Mouse (Mus musculus) cortical plate, adult 2 months (tissue): Measurements from ENCODE around the gene Dync2h1.

Source experiments
- CTCF ChIP-seq: fragments of 200-500 bp; IDR thresholded peaks from 2 replicates; pipeline ENCODE4 v1.5.1; 2011; ENCODE audit warnings: mild to moderate bottlenecking, control low read depth, low read length; ENCODE audit not compliant: insufficient read depth; ENCODE audit errors: extremely low read depth
- POLR2A ChIP-seq: fragments of 200-500 bp; IDR thresholded peaks from 2 replicates; pipeline ENCODE4 v1.6.1; 2011; ENCODE audit warnings: mild to moderate bottlenecking, low read length, control low read depth; ENCODE audit not compliant: insufficient read depth; ENCODE audit errors: extremely low read depth

DNA sequence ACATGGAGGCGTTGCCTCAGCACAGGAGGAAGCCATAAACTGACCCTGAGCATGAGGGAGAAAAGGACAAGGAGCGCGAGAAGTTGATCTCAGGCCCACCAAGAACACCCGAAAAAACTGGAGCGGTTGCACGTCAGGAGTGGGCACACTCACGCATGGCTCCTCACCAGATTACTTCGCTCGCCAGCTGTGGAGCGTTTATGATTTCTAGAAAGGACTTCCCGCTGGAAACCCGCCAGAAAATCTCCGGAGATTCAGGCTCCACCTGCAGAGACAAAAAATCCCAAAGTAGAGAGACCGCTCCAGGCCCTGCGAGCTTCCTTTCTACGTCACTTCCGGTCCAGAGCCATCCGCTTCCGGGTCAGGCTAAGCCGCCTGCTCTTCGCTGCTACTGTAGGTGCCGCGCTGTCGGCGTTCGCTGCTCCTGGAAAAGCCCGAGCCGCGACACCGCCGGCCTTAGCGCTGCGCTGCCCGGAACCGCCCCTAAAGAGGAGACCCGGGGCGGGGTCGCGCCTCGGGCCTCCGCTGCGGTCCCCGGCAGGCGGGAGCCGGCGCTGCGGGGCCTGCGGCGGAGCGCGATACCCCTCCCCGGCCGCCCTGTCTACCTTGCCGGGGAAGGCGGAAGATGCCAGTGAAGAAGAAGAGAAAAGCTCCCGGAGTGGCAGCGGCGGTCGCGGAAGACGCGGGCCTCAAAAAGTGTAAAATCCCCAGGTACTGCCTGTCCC lies at the start of gene Dync2h1, which contains the start of gene Dcun1d5:
- TF ChIP-seq POLR2A: peak; percentile 79
- TF ChIP-seq CTCF: no peak
